In genomic region chr10:83107385-83107784, GRCm38 (mm10) we compare ENCODE assay signal across 7 mouse cellular contexts.
DNase-seq lines count a peak whose midpoint lies in the region; ATAC-seq and TF ChIP-seq lines count a peak whose summit lies in the region.

No protein-coding gene starts in this region.

- intact Hi-C loops in gastrocnemius, postnatal 36 days (cut with DNase I) = no loop called here

- no peak overlapping the region for H3K4me3 ChIP-seq in lung, postnatal 0 days (ENCODE audit: low read depth, low read length)
- H3K4me3 ChIP-seq in embryonic facial prominence, embryonic 11.5 days (ENCODE audit: low read depth, low read length) = no peak overlapping the region
- no peak overlapping the region for H3K4me3 ChIP-seq in hindbrain, embryonic 16.5 days (ENCODE audit: low read length)
- H3K4me3 ChIP-seq in stomach, embryonic 15.5 days (replicated peaks) = no peak overlapping the region

- H3K9me3 ChIP-seq in lung, postnatal 0 days (ENCODE audit: low read length) = no peaks in the 10 kb centered on the region
- no peaks in the 10 kb centered on the region for H3K9me3 ChIP-seq in embryonic facial prominence, embryonic 11.5 days (replicated peaks; ENCODE audit: control insufficient read depth, low read length)
- H3K9me3 ChIP-seq in hindbrain, embryonic 16.5 days (ENCODE audit: control insufficient read depth, low read length) = no peaks in the 10 kb centered on the region
- H3K9me3 ChIP-seq in stomach, embryonic 15.5 days = no peaks in the 10 kb centered on the region

- H3K27me3 ChIP-seq in lung, postnatal 0 days (replicated peaks; ENCODE audit: insufficient read depth, low read length) = no peaks in the 10 kb centered on the region
- H3K27me3 ChIP-seq in embryonic facial prominence, embryonic 11.5 days (ENCODE audit: control insufficient read depth, insufficient read depth, low read length) = no peaks in the 10 kb centered on the region; the same call in 1 of the 2 replicates
- no peaks in the 10 kb centered on the region for H3K27me3 ChIP-seq in hindbrain, embryonic 16.5 days (replicated peaks; ENCODE audit: control insufficient read depth, insufficient read depth, low read length)
- H3K27me3 ChIP-seq in stomach, embryonic 15.5 days (replicated peaks) = no peaks in the 10 kb centered on the region

- H3K4me2 ChIP-seq in lung, postnatal 0 days (replicated peaks; ENCODE audit: low read depth, low read length) = no peak overlapping the region
- H3K4me2 ChIP-seq in embryonic facial prominence, embryonic 11.5 days (ENCODE audit: low read depth, low read length) = no peak overlapping the region
- no peak overlapping the region for H3K4me2 ChIP-seq in hindbrain, embryonic 16.5 days (ENCODE audit: low read length)
- H3K4me2 ChIP-seq in stomach, embryonic 15.5 days = no peak overlapping the region

- peak; percentile 30; the same call in 1 of the 2 replicates for ATAC-seq in lung, postnatal 0 days
- ATAC-seq in embryonic facial prominence, embryonic 11.5 days (replicated peaks; ENCODE audit: insufficient number of reproducible peaks, low FRiP score, low TSS enrichment, low read depth) = no peak
- ATAC-seq in hindbrain, embryonic 16.5 days = no peak
- ATAC-seq in stomach, embryonic 15.5 days (ENCODE audit: insufficient read depth, low FRiP score, low read depth) = peak; percentile 75

- 54% methylated on average over 8 of the region's 8 CpGs for WGBS in lung, postnatal 0 days
- WGBS in embryonic facial prominence, embryonic 11.5 days = 43% methylated on average over 8 of the region's 8 CpGs
- WGBS in hindbrain, embryonic 16.5 days = 43% methylated on average over 8 of the region's 8 CpGs
- 51% methylated on average over 8 of the region's 8 CpGs for WGBS in stomach, embryonic 15.5 days

- TF ChIP-seq CTCF in lung, postnatal 0 days (IDR thresholded peaks at IDR 0.05) = no peak

- no peaks in the 10 kb centered on the region for H3K4me1 ChIP-seq in lung, postnatal 0 days (ENCODE audit: insufficient read depth, low read depth, low read length)
- H3K4me1 ChIP-seq in embryonic facial prominence, embryonic 11.5 days (ENCODE audit: control insufficient read depth, insufficient read depth, low read length) = peaks cover 3% of the 10 kb centered on the region; the same call in 1 of the 2 replicates
- H3K4me1 ChIP-seq in hindbrain, embryonic 16.5 days (ENCODE audit: control insufficient read depth, insufficient read depth, low read depth, low read length) = peaks cover 38% of the 10 kb centered on the region
- H3K4me1 ChIP-seq in stomach, embryonic 15.5 days = peaks cover 6% of the 10 kb centered on the region

- no peak for TF ChIP-seq EP300 in lung, postnatal 0 days (IDR thresholded peaks at IDR 0.05)

- no peaks in the 10 kb centered on the region for H3K36me3 ChIP-seq in lung, postnatal 0 days (ENCODE audit: insufficient read depth, low read length)
- no peaks in the 10 kb centered on the region for H3K36me3 ChIP-seq in embryonic facial prominence, embryonic 11.5 days (replicated peaks; ENCODE audit: control insufficient read depth, insufficient read depth, low read depth, low read length)
- H3K36me3 ChIP-seq in hindbrain, embryonic 16.5 days (ENCODE audit: control insufficient read depth, insufficient read depth, low read length) = no peaks in the 10 kb centered on the region
- no peaks in the 10 kb centered on the region for H3K36me3 ChIP-seq in stomach, embryonic 15.5 days

- no peak overlapping the region for H3K9ac ChIP-seq in lung, postnatal 0 days (replicated peaks; ENCODE audit: low read depth)
- no peak overlapping the region for H3K9ac ChIP-seq in embryonic facial prominence, embryonic 11.5 days (replicated peaks; ENCODE audit: low read length)
- no peak overlapping the region for H3K9ac ChIP-seq in hindbrain, embryonic 16.5 days (ENCODE audit: low read depth, low read length)
- H3K9ac ChIP-seq in stomach, embryonic 15.5 days = no peak overlapping the region

- no peak overlapping the region for H3K27ac ChIP-seq in lung, postnatal 0 days (ENCODE audit: low read length)
- 0 out of 2 replicates have a peak overlapping the region, but pooled peaks have one; percentile 22 for H3K27ac ChIP-seq in embryonic facial prominence, embryonic 11.5 days (replicated peaks; ENCODE audit: low read depth, low read length)
- peak overlapping the region; percentile 58 for H3K27ac ChIP-seq in hindbrain, embryonic 16.5 days (ENCODE audit: low read depth, low read length)
- H3K27ac ChIP-seq in stomach, embryonic 15.5 days = peak overlapping the region; percentile 57

- peak; percentile 39 for DNase-seq in lung, postnatal 0 days (ENCODE audit: low spot score)
- DNase-seq in lung, postnatal 4 days = no peak
- peak; percentile 32 for DNase-seq in embryonic facial prominence, embryonic 11.5 days (ENCODE audit: low spot score)
- no peak for DNase-seq in kidney, postnatal 14 days
- no peak for DNase-seq in gastrocnemius, postnatal 36 days

Comparison
In these comparisons a context has a peak if more than half of its experiments do, and no peak if none do; other contexts are left out.
1. DNase-seq: peak in lung, postnatal 0 days (single experiment) and embryonic facial prominence, embryonic 11.5 days (single experiment); none in lung, postnatal 4 days (0 of 2), kidney, postnatal 14 days (single experiment) and gastrocnemius, postnatal 36 days (0 of 2).
2. ATAC-seq: peak in lung, postnatal 0 days (single experiment) and stomach, embryonic 15.5 days (single experiment); none in embryonic facial prominence, embryonic 11.5 days (single experiment) and hindbrain, embryonic 16.5 days (single experiment).